Mouse (Mus musculus) liver, embryonic 13.5 days (tissue): Measurements from ENCODE around the gene Slc16a4. TPM values are rescaled to one million over a fixed set of nuclear protein-coding genes. Genes with fewer than 3 reads are reported as not detected.

Source experiments
- ATAC-seq: fragments of 200-750 bp; cut with Nextera tagmentation; 2 replicates; pipeline ENCODE4 v1.8.0; 2017; ENCODE audit warnings: low read depth, mild to moderate bottlenecking, moderate number of reproducible peaks, moderate library complexity
- DNase-seq: peaks from one replicate; pipeline ENCODE4 v3.0.0; 2022
- H3K27ac ChIP-seq: fragments of 300-500 bp; sonication (generic); 2 replicates; pipeline ENCODE4 v1.5.1; 2015; ENCODE audit warnings: moderate library complexity, mild to moderate bottlenecking, inconsistent platforms
- H3K27me3 ChIP-seq: fragments of 300-500 bp; sonication (generic); 2 replicates; pipeline ENCODE4 v1.6.1; 2015; ENCODE audit warnings: mild to moderate bottlenecking, inconsistent platforms
- H3K36me3 ChIP-seq: fragments of 300-500 bp; sonication (generic); 2 replicates; pipeline ENCODE4 v1.6.1; 2015; ENCODE audit warnings: mild to moderate bottlenecking, inconsistent platforms
- H3K4me1 ChIP-seq: fragments of 300-500 bp; sonication (generic); replicated peaks from 2 replicates; pipeline ENCODE4 v1.6.1; 2015; ENCODE audit warnings: inconsistent platforms
- H3K4me2 ChIP-seq: fragments of 300-500 bp; sonication (generic); 2 replicates; pipeline ENCODE4 v1.6.1; 2015; ENCODE audit warnings: inconsistent platforms, mild to moderate bottlenecking, moderate library complexity
- H3K4me3 ChIP-seq: fragments of 300-500 bp; sonication (generic); replicated peaks from 2 replicates; pipeline ENCODE4 v1.5.1; 2015; ENCODE audit warnings: mild to moderate bottlenecking, inconsistent platforms
- H3K9ac ChIP-seq: fragments of 300-500 bp; sonication (generic); 2 replicates; pipeline ENCODE4 v1.6.1; 2015; ENCODE audit warnings: mild to moderate bottlenecking, inconsistent platforms
- H3K9me3 ChIP-seq: fragments of 300-500 bp; sonication (generic); replicated peaks from 2 replicates; pipeline ENCODE4 v1.6.1; 2016; ENCODE audit warnings: inconsistent platforms
- WGBS: fragments of 180-500 bp; shearing (Covaris S2); methylation state at CpG from one replicate; pipeline ENCODE4 v1.1.7; 2015; ENCODE audit not compliant: insufficient replicate concordance; 5-methylcytosine and 5-hydroxymethylcytosine counted together
- polyA plus RNA-seq: library from polyadenylated mRNA; unstranded; fragments of >200 nt; fragmentation: Nextera tagmentation; extraction: Ambion mirVana; gene quantifications from 2 replicates; pipeline ENCODE4 v1.2.1, GENCODE M21; 2015

The Slc16a4 gene
- polyA plus RNA-seq, result 0.59 and 0.67 TPM in 2 replicates

DNA sequence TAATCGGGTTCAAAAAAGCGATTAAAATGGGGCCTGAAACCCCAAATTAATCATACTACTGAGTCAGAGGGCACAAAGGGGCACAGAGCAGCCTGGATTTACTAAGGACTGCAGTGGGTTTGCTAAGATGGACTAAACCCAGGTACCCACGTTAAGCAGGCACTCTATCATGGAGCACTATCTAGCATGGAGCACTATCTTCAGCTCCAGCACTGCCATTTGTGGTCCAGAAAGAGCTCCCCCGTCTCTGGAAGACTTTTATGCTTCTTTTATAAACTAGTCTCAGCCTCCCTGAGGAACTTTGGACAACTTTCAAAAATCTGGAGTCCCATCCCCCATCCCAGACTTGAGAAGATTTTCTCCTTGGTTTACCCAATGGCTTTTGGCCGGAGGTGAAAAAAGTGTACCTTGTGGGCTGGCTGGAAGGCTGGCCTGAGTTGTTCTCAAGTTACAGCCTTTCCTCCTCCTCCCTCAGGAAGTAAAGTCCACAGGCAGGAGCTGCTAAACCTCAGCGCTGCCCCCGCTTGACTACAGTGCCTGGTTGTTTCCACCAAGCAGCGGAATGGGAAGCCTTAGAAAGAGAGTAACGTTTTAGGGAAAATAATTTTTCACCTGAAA lies at the start of gene Slc16a4:
Gene Slc16a4 (plus strand): TSS at position 467 of the 618 bp plus-strand sequence.
- Histone ChIP-seq H3K4me2 (no peak within 1 kb of the TSS), H3K9ac (no peak within 1 kb of the TSS), H3K4me1 (0 out of 2 replicates have a peak, but pooled peaks cover 10% of the 10 kb centered on the region), H3K27ac (no peak within 1 kb of the TSS), H3K9me3 (no peaks in the 10 kb centered on the region), H3K27me3 (no peaks in the 10 kb centered on the region), H3K36me3 (no peaks in the 10 kb centered on the region), H3K4me3 (no peak within 1 kb of the TSS)
- ATAC-seq, result no peak
- 32% methylated on average over 9 of the region's 9 CpGs for WGBS
- no peak for DNase-seq

DNA sequence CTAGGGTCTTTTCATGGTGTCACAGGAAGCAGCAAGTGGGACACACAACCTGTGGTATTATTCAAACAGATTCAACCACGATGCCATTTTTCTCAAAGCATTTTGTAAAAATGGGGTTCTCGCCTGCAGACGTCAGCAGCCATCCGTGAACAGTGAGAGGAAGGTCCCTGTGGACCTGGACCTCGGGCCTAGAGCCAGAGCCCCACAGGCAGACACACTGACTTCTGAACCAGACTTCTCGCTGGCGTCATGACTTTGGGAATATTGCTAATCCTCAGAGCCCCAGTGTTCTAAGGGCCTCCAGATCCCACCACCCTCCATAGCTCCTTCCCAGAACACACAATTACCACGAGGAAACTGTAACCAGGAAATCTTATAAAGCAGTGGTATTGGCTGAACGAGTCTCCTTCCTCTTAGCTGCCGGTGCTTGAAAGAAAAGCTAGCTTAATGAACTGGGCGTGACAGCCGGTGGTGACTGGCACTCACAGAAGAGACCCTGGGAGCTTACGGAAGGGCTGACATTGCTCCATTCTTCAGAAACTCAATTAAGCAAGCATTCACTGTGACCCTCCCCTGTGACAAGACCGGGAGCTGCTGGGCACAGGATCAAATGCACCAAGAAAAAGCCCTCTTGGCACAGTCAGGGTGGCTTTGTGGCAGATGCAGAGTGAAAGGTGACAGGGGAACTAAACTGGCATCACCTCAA lies 49.5 kb upstream of the Slc16a4 start:
- H3K27me3 ChIP-seq, result no peaks in the 10 kb centered on the region; the same call in 1 of the 2 replicates
- DNase-seq (no peak), ATAC-seq (no peak)
- no peak overlapping the region for H3K4me3 ChIP-seq
- H3K4me2 ChIP-seq, result no peak overlapping the region
- H3K27ac ChIP-seq, result no peak overlapping the region
- 44% methylated on average over 14 of the region's 14 CpGs for WGBS
- no peaks in the 10 kb centered on the region for H3K36me3 ChIP-seq
- no peaks in the 10 kb centered on the region for H3K4me1 ChIP-seq
- H3K9me3 ChIP-seq, result no peaks in the 10 kb centered on the region
- H3K9ac ChIP-seq, result no peak overlapping the region

DNA sequence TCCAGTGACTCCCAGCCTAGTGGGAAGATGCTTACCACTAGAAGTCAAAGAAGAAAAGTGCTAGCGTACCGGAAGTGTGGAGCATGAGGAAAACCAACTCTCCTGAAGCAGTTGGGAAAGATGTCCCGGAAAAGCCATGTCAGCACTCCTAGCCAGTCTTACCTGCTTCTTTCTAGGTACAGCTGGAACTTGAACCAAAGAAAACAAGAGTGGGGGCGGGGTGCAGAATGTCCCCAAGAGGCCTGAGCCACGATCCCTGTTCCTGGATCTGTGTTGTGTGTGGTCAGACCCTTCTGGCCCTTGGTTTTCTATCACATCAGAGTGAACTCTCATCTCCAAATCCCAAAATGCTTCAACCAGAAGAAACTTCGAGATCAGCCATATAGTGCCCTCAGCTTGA lies 44.2 kb upstream of the Slc16a4 start:
- Histone ChIP-seq H3K27ac (no peak overlapping the region), H3K9ac (no peak overlapping the region), H3K4me1 (no peaks in the 10 kb centered on the region), H3K27me3 (no peaks in the 10 kb centered on the region), H3K36me3 (no peaks in the 10 kb centered on the region), H3K9me3 (no peaks in the 10 kb centered on the region), H3K4me2 (no peak overlapping the region), H3K4me3 (no peak overlapping the region)
- ATAC-seq (no peak), DNase-seq (no peak)
- 68% methylated on average over 6 of the region's 6 CpGs for WGBS

DNA sequence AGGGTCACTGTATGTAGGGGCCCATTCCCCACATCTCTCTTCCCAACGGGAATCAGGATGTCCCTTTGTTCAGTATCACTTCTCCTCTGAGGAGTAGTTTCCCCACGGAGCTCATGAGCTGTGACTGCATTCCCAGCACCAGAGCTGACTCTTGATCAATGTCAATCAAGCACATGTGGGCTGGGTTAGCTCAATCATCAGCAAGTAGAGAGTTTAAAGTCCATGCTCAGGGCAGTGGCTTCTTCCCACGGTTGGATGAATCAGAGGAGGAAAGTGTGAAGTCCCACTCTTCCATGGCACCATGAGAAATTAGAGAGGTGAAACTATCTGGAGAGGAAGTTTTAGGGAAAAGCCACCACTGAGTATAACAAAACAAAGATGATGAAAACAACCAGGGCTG lies 42.0 kb upstream of the Slc16a4 start:
- no peak overlapping the region for H3K9ac ChIP-seq
- H3K27ac ChIP-seq, result no peak overlapping the region
- no peaks in the 10 kb centered on the region for H3K4me1 ChIP-seq
- DNase-seq (no peak), ATAC-seq (no peak)
- H3K9me3 ChIP-seq, result no peaks in the 10 kb centered on the region
- WGBS, result 29% methylated on average over 3 of the region's 3 CpGs
- H3K27me3 ChIP-seq, result no peaks in the 10 kb centered on the region
- H3K4me3 ChIP-seq, result no peak overlapping the region
- no peak overlapping the region for H3K4me2 ChIP-seq
- H3K36me3 ChIP-seq, result no peaks in the 10 kb centered on the region

DNA sequence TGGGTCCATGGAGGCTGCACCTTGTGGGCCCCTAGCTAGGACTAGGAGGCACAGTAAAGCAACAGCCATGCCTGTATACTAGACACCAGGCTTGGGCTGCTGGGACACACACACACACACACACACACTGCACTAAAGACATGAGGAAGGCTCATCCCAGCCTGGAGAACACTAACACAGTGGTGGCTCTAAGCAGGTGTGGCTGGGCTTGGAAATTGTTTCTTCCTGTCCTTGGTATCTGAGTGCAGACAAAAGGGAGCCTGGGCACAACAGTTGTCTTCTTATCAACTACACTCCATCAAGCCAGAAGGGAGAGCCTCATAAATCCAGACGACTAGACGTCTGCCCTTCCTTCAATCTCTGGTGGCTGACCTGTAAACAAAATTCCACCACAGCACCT lies 40.7 kb upstream of the Slc16a4 start:
- Histone ChIP-seq H3K27ac (no peak overlapping the region), H3K9me3 (no peaks in the 10 kb centered on the region), H3K27me3 (no peaks in the 10 kb centered on the region), H3K9ac (no peak overlapping the region), H3K4me2 (no peak overlapping the region), H3K4me3 (no peak overlapping the region), H3K4me1 (no peaks in the 10 kb centered on the region), H3K36me3 (no peaks in the 10 kb centered on the region)
- WGBS, result 6% methylated on average over 2 of the region's 2 CpGs
- ATAC-seq, result no peak
- DNase-seq, result no peak

DNA sequence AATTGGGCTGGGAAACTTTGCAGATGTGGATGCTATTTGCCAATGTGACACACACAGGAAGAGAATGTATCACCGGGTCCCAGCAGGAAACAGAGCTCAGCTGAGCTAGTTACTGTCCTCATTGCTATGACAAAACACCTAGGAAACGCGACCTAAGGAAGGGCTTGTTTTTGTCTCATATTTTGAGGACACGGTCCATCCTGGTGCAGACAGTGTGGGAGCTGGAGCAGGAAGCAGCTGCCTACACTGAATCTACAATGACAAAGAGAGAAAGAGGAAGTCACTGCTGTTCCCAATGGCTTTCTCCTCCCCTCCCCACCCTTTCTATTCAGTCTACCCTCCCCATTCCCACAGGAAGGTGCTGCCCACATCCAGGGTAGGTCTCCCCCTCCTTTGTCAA lies 39.0 kb upstream of the Slc16a4 start:
- WGBS, result 12% methylated on average over 4 of the region's 4 CpGs
- DNase-seq, result no peak
- Histone ChIP-seq H3K27me3 (no peaks in the 10 kb centered on the region), H3K9ac (no peak overlapping the region), H3K4me1 (no peaks in the 10 kb centered on the region), H3K36me3 (no peaks in the 10 kb centered on the region), H3K27ac (no peak overlapping the region), H3K4me2 (no peak overlapping the region), H3K9me3 (no peaks in the 10 kb centered on the region), H3K4me3 (no peak overlapping the region)
- ATAC-seq, result no peak

DNA sequence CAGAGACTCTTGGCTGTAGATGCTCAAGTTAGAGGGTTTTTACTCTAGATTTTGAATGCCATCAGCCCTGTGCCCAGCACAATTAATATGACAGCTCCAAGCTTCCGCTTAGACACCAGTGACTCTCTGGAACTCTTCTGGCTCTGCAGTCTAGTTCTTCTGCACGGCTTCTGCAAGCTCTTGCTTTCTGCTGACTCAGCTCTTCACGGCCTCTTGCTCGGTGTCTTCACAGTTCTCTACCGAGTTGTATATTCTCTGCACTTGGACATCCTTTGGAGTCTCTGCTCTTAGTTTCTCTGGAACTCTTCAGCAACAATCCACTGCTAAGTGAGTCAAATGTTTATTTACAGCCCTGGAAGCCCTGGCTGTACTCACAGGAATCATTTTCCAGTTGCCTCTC lies 37.1 kb upstream of the Slc16a4 start:
- Histone ChIP-seq H3K9ac (no peak overlapping the region), H3K4me2 (no peak overlapping the region), H3K4me3 (no peak overlapping the region), H3K9me3 (no peaks in the 10 kb centered on the region), H3K4me1 (no peaks in the 10 kb centered on the region), H3K27me3 (no peaks in the 10 kb centered on the region), H3K36me3 (no peaks in the 10 kb centered on the region), H3K27ac (no peak overlapping the region)
- ATAC-seq (no peak), DNase-seq (no peak)
- 49% methylated on average over 5 of the region's 5 CpGs for WGBS

DNA sequence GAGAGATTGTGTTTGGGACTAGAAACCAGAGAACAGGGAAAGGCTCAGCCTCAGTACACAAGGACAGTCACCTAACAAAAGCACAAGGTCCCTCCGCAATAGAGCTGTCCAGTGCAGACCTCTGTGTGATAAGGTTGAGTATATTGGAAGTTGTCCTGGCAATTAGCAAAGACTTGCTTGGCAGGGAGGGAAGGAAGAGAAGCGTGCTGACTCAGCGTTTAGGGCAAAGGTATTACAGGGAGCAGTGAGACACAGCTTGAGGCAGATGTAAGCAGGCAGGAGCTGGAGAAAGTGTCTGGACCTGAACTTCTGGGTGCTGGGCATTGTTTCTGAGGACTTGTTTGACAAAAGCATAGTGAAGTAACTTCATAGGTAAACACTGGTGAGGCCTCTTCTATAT lies 35.0 kb upstream of the Slc16a4 start:
- Histone ChIP-seq H3K4me3 (no peak overlapping the region), H3K4me1 (no peaks in the 10 kb centered on the region), H3K4me2 (no peak overlapping the region), H3K9ac (no peak overlapping the region), H3K9me3 (no peaks in the 10 kb centered on the region), H3K27me3 (no peaks in the 10 kb centered on the region), H3K36me3 (no peaks in the 10 kb centered on the region), H3K27ac (no peak overlapping the region)
- WGBS, result 57% methylated on average over 3 of the region's 3 CpGs
- ATAC-seq (no peak), DNase-seq (no peak)

DNA sequence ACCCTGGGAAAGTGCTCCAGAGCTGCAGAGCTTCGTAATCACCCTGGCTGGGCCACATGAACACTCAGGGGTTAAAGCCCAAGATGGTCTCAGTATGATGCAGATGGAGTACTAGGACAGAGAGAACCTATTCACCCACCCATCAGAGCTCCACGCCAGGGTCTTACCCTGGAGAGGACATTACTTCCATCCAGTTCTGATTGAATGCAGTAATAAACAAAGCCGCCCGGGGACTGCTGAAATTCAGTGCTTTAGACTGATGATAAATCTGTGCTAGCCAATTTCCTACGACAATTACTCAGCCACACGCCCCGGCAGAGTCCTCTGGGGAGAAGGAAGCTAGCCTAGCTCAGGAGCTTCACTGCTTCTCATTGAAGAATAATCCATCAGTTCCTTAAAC lies 34.3 kb upstream of the Slc16a4 start:
- no peaks in the 10 kb centered on the region for H3K36me3 ChIP-seq
- no peaks in the 10 kb centered on the region for H3K9me3 ChIP-seq
- no peaks in the 10 kb centered on the region for H3K27me3 ChIP-seq
- H3K9ac ChIP-seq, result no peak overlapping the region
- ATAC-seq (no peak), DNase-seq (no peak)
- H3K4me2 ChIP-seq, result no peak overlapping the region
- no peaks in the 10 kb centered on the region for H3K4me1 ChIP-seq
- no peak overlapping the region for H3K27ac ChIP-seq
- no peak overlapping the region for H3K4me3 ChIP-seq
- 65% methylated on average over 7 of the region's 7 CpGs for WGBS

DNA sequence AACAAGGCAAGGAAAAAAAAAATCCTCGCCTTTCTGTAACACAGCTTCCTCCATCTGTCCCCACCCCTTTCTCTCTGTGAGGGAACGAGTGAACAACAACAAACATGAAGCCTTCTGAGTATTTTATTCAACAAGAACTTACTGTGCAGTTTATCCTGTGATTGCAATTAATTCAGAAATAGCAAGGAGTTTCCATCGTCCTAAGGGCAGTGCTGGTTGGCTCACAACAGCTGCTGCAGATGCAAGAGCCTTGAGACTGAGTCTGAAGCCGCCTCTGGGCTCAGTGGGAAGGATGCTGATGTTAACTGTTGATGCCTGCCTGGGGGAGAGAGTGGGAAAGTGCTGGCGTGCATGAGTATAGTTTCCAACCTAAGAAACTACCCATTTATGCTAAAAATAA lies 33.1 kb upstream of the Slc16a4 start:
- H3K4me1 ChIP-seq, result no peaks in the 10 kb centered on the region
- 46% methylated on average over 5 of the region's 5 CpGs for WGBS
- H3K27ac ChIP-seq, result no peak overlapping the region
- H3K4me2 ChIP-seq, result no peak overlapping the region
- DNase-seq (no peak), ATAC-seq (no peak)
- H3K27me3 ChIP-seq, result no peaks in the 10 kb centered on the region
- no peaks in the 10 kb centered on the region for H3K36me3 ChIP-seq
- H3K9me3 ChIP-seq, result no peaks in the 10 kb centered on the region
- no peak overlapping the region for H3K9ac ChIP-seq
- H3K4me3 ChIP-seq, result no peak overlapping the region

DNA sequence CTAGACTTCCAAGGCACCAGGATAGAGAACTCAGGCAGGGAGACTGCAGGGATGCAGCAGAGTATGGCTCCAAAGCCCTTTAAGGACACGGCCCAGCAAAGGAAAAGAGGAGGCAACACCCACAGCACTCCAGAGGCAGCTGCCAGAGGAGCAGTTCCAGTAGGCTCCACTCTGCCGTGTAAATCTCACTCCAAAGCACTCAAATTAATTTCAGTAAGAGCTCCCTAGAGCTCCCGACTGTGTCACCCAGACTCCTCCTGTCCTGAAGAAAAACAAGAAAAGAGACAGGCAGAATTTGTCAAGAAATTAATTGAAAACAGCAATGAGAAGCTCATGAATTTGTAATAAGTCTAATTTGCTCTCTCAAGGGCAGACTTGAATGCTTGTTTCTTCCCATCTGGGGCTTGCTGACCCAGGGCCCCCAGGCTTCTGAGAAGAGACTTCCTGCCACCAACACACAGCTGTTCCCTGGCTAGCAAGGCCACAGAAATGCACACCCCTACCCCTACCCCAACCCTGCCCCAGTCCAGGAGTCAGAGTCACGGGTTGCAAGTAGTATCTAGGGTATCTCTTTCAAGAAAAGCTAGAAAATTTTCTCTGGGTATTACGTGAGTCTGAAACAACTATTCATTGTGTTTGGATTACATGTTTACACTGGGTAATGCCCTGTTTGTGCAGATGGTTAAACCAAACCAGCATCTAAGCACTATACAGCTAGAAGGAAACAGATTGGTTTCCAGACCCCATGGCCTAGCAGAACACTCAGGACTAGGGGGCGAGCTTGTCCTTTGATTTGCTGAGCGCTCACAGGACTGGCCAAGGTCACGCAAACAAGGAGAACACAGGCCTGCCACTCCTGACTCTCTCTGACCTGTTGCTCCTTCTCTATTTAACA lies 29.8 kb upstream of the Slc16a4 start:
- Histone ChIP-seq H3K9me3 (no peaks in the 10 kb centered on the region), H3K27ac (no peak overlapping the region), H3K36me3 (no peaks in the 10 kb centered on the region), H3K4me2 (no peak overlapping the region), H3K4me1 (no peaks in the 10 kb centered on the region), H3K4me3 (no peak overlapping the region), H3K9ac (no peak overlapping the region), H3K27me3 (no peaks in the 10 kb centered on the region)
- 56% methylated on average over 8 of the region's 8 CpGs for WGBS
- ATAC-seq, result no peak
- no peak for DNase-seq
